Mouse (Mus musculus): ENCODE measurements around the gene Npas3.
A peak's percentile ranks its signal among the peaks of the same experiment; 100 is the strongest.

Npas3 gene

DNA sequence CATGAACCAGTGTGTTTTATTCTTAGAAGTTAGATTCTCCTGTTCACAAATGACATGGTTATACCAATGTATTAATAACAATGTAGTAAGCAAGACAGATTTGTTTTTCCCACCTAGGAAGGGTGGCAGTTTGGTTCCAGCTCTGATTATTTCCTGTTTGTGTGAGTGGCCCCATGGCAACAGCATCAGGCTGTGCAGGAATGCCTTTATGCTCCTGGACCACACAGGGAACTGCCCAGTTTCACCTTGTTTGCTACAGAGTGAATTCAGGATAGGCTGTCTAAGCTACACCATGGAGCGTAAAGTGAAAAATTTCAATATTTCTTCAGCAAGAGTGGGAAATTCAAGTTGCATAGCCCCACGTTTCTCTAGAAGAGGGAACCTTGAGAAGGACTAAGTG lies 162.2 kb downstream of the Npas3 start:
- DNase-seq (ENCODE audit: low spot score in 2 of 2), result no peak

DNA sequence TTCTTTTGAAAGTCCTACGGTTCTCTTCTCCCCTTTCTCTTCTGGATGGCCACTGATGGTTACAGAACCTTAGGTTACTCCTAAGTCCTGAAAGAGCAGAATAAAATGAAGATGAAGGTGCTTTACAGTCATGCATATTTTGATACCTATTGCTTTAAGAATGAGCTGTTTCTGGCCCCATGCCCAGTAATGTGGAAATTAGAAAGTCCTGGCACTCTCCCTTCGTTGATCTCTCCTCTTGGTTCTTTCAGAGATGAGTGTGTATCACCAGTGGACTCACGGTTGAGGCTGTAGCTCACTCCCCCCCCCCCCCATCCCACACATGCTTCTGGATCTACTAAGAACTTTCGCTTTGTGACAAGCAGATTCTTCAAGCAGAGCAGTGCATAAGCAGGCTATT lies 167.6 kb downstream of the Npas3 start:
- DNase-seq (ENCODE audit: low spot score in 2 of 2), result no peak

DNA sequence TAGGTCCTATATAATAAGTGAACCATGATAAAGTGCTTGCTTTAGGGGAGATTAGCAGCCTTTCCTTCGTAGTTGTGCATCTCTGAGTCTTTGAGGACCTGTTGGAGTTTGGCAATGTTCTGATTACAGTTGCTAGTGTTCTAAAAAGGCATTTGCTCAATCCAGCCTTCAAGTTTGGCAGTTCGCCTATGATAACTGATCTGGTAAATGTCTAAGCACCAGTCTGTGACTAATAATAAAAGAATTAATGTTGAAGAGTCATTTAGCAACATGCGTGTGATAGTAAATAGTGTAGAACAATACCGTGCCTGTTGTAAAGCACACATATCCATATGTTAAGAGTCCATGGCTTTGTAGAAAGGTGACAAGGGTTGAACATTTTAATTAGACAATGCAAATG lies 173.2 kb downstream of the Npas3 start:
- DNase-seq (ENCODE audit: low spot score in 2 of 2), result no peak

DNA sequence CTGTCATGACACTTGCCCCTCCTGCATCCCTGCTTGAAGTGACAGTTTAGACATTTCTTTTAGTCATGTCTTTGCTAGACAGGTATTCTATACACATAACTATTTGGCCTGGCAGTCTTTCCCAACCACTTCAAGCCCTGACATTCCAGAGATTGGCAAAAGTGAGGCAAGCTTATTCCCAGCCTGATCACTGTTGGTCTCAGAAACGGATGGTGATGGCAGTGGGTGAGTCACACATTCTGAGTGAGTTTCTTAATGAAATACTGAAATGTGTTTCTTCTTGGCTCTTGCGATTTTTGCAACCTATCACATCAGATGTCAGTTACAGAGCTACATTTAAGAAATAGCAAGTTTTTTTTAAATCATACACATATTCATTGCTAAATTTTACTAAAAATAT lies 175.2 kb downstream of the Npas3 start:
- DNase-seq (ENCODE audit: low spot score in 2 of 2), result no peak

DNA sequence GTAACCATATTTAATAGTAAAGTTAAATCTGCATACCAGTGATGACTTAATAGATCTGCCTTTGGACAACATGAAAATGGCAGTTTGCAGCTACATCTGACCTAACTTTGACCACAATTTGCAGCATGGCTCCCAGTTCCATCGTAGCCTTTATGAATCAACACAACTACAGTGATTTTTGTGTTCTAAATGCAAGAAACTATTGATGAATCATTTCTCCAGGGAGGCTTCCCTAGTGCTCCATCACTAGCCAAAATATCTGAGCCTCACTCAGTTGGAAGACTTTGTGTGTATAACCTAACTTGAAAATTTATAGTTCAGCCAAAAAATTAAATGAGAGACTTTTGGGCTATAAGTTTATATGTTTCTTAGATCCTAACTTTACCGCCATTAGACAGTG lies 177.5 kb downstream of the Npas3 start:
- no peak for DNase-seq (ENCODE audit: low spot score in 2 of 2)

DNA sequence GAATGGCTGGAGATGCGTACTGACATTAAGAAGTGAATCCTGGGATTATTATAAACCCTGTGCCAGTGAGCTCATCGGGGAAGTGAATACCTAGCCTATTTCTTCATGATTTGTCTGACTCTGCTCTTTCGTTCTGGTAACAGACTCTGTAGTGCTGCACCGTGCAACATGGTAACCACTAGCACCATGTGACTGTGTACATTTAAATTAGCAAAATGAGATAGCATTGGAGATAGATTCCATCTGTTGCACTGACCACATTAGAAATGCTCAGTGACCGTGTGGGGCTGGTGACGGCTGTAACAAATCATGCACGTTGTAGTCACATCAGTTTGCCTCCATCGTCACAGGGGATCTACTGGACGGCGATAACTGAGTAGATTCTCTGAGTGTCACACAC lies 178.7 kb downstream of the Npas3 start:
- no peak for DNase-seq (ENCODE audit: low spot score in 2 of 2)

DNA sequence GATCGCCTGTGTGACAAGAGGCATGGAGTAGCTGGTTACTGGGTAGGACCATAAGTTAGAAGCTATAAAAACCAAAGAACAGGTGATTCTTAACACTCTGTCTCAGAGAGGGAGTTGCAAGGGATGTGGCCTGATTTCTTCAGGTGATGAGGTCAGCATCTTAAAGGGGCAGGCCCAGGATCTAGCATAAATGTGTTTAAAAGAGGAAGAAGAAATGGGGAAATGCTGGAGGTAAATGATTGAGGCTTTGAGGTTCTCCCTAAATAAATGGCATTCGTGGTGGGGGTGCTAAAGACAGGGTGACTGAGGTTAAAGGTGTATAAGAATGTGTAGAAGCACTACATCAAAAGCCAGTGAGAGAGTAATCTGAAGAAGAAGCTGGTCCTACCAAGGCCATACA lies 193.6 kb downstream of the Npas3 start:
- no peak for DNase-seq (ENCODE audit: low spot score in 2 of 2)

DNA sequence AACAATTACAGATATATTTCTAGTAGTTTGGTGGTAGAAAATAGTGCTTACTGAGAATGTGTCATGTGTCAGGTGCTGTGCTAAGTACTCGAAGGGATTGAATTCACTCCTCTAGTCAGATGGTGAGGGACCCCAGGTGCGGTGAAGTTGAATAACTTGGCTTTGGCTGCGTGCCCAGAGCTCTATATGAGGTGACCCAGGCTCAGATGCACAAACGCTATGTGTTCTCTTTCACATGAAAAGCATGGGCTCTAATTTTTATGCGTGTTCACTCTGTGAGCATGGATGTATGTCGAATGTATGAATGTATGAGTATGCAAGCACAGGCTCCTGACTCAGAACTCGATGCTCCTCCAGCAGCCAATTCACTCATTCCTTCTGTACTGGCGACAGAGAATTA lies 199.0 kb downstream of the Npas3 start:
- DNase-seq (ENCODE audit: low spot score in 2 of 2), result no peak

DNA sequence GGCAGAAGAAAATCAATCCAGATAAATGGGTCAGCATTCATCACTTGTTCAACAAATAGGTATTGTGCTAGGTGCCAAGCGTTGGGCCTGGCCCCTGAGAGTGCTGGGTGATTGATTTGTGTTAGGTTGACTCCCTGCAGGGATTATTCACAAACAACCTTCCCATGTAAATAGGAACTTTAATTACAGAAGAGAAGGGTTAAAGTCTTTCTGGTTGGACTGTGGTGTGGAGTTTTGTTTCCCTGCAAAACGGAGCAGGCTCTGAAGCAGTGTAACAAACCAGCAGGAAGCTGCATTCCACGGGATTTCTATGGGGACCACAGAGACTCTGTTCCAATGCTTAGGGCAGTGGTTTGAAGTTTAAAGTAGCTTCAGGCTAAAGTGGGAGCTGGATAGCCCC lies 199.6 kb downstream of the Npas3 start:
- DNase-seq (ENCODE audit: low spot score in 2 of 2), result peak; percentile 27 to 31

DNA sequence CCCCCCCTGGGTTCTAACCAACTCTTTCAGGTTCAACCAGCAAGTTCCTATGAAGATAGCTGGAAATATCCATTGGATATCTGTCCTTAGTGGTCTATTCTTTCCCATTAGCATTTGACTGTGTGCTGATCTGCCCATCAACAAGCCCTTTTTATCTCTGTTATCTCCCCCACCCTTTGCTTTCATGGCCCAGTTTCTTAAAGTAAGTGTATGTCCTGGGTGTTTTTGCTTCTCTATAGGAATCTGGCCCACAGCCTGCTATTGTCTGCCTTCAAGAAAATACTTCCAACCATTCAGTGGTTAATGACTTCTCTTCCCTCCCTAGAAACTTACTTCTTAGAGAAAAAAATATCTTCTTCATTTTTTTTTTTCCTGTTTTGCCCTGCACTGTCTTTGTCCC lies 219.1 kb downstream of the Npas3 start:
- no peak for DNase-seq (ENCODE audit: low spot score in 2 of 2)

DNA sequence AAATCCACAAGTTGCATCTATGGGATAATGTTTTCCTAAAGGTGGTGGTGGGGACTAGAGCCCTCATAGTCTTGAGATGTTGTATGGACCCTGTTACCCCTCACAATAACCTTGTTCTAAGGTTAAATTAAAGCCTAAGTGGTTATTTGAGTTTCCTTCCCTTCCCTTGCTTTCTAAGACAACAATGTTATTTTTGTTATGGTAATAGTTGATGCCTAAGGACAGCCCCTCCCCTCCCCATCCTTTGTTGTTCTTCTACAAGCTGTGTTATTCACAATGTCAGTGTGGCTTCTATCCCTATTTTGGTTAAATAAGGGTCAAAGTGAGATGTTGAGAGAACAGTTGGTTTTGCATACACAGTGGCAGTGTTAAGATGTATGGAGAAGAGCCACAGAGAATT lies 226.0 kb downstream of the Npas3 start:
- DNase-seq (ENCODE audit: low spot score in 2 of 2), result no peak

DNA sequence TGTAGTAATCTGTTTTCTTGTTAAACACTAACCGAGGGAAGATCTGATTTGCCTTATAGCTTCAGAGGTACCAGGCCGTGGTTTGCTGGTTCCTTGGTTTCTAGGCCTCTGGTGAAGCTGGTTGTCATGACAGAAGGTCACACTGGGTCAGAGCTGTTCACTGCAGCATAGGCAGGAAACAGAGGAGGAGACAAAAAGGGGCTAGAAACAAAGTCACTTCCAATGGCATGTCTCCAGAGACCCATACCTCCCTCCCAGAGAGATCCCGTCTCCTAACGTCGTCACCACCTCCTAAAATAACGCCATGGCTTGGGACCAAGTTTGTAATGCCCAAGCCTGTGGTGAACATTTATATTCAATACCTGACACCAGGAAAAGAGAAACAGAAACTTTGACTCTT lies 236.4 kb downstream of the Npas3 start:
- no peak for DNase-seq (ENCODE audit: low spot score in 2 of 2)

DNA sequence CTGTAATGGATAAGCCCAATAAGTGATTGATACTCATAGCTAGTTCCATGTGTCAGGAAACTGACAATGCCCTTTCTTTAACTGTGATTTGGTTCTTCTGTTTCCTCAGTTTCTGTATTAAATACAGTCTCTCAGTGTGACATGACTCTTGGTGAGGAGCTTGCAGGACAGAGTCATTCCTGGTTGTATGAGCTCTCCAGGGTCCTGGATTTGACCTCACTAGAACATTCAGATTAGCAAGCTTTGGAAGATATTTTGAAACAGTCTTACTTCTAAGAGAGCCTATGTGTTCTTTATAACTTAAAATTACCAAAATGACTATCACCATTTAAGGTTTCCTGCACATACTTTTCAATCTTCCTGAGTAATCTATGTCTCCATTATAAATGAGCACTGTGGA lies 247.9 kb downstream of the Npas3 start:
- no peak for DNase-seq (ENCODE audit: low spot score in 2 of 2)

DNA sequence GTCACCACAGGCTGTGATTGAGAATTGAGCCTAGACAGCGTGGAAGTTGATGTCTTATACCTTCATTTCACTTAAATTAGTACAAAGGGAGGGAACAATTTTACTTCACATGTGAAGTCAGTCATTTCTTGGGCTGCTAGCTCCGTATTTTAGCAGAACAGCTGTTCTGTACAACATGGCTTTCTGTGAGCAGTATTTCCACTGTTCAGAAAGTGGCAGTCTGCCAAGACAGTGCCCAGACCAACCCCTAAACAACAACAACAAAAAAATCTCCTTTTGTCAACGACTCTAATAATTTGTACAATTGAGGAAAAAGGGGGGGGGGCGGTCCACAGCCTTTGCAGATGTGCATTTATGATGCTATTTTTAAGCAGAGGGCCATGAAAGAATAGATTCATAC lies 266.4 kb downstream of the Npas3 start:
- DNase-seq (ENCODE audit: low spot score in 2 of 2), result peak; percentile 39

DNA sequence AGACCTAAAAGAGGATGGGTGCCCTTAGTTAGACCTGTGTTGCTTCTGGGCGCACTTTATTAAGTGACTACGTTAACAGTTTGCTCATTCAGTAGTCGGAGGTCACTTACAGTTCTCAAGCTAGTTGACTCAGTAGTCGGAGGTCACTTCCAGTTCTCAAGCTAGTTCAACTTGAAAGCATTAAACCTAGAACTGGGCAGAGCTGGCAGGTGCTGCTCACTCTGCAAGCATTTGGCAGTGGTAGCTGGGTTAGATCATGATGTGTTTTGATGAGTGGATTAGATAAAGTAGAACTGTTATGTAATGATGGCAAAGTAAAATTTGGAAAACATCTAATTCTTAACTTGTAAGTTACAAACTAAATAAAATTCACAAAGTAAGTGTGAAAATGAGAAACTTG lies 271.1 kb downstream of the Npas3 start:
- no peak for DNase-seq (ENCODE audit: low spot score in 2 of 2)

DNA sequence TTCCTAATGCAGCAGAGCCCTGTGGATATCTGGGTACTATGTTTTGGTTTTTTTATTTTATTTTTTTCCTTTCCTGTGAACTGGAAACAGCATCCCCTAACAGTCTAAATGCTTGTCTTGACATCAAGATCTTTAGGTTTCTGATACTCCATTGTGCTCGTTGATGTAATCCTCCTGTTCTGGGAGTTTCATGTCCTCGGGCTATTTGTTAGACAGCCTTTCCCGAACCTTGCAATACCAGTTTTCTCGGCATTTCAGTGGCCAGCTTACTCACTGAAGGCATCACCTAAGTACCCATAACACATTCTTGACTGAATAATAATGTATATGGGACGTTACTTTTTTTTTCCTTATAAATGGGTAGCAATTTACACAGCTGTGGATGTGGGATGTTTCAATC lies 274.2 kb downstream of the Npas3 start:
- no peak for DNase-seq (ENCODE audit: low spot score in 2 of 2)

DNA sequence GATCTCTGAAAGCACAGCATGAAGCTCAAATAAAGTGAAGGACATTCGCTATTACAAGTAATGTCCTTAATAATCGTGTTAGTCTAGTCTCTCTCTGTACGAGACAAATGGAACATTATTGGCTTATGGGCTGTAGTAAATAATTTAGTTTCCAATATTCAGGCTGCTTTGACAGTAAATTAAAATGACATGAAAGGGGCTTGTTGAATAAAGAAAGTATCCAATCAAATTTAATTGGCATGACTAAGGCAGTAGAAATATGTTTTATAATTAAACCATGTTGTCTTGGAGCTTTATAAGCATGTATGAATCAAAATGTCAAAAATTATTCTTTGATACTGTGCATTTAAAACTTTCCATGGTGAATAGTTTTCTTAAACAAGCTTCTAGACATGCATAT lies 278.6 kb downstream of the Npas3 start:
- DNase-seq (ENCODE audit: low spot score in 2 of 2), result no peak

DNA sequence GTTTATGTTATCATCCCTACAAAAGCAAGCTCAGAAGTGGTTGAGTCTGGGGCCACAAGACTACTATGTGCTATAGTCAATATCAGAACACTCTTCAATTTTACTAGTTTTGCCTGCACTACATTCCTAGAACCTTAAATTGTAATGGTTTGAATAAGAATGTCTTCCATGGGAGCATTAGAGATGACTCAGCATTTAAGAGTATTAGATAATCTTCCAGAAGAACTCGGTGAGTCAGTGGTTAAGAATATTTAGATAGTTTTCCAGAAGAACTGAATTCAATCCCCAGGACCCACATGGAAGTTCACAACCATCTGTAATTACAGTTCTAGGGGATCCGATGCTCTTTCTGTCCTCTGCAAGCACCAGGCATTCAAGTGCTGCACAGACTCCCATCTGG lies 280.9 kb downstream of the Npas3 start:
- DNase-seq (ENCODE audit: low spot score in 2 of 2), result no peak

DNA sequence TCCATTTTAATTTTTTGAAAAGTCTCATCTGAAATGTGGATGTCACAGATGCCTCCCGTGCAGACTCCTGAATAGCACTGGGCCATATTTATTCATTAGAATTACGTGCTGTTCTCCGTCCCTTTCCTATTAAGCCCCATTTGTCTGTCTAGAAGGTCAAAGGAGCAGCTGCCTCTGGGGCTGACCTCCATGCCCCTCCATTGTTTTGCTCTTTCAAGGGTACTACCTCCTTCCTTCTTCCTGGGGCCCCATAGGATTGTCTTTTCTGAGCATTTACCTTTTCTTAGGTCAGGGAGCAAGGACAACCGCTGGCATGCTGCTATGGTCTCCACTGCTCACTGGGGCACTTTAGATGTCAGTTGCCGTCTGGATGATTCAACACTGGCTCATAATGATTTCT lies 288.3 kb downstream of the Npas3 start:
- DNase-seq (ENCODE audit: low spot score in 2 of 2), result no peak

DNA sequence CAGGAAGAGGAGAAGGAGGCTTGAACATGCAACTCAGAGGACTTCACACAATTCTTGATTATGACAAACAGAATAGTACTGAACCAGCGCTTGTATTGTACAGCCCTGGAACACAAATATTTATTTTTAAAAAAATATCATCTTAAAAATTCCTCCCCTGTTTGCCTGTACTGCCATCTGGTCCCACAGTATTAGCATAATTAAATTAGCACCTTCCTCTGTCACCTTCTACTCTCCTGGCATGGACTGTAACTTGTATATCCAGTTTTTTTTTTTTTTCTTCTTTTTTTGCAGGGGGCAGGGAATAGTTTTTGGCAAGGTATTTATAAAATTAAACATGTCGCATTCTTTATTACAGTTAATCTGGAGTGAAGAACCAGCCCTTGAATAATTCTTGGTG lies 307.9 kb downstream of the Npas3 start:
- DNase-seq (ENCODE audit: low spot score in 2 of 2), result no peak

DNA sequence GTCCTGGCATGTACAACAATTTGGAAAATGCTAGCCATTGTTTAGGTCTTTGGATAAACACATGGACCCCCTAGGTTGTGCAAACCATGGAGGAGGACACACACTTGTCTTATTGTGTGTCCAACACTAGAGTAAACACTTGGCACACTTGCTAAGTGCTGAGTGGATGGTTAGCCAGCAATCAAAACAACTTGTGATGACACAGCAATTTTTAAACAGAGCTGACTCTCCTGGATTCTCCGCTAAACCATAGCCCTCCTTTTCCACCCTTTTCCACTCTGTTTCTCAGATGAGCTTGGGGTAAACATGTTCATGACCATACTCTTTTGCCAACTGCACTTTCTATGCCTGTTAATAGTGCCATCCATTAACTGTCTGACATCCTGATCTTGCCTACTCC lies 309.8 kb downstream of the Npas3 start:
- no peak for DNase-seq (ENCODE audit: low spot score in 2 of 2)

DNA sequence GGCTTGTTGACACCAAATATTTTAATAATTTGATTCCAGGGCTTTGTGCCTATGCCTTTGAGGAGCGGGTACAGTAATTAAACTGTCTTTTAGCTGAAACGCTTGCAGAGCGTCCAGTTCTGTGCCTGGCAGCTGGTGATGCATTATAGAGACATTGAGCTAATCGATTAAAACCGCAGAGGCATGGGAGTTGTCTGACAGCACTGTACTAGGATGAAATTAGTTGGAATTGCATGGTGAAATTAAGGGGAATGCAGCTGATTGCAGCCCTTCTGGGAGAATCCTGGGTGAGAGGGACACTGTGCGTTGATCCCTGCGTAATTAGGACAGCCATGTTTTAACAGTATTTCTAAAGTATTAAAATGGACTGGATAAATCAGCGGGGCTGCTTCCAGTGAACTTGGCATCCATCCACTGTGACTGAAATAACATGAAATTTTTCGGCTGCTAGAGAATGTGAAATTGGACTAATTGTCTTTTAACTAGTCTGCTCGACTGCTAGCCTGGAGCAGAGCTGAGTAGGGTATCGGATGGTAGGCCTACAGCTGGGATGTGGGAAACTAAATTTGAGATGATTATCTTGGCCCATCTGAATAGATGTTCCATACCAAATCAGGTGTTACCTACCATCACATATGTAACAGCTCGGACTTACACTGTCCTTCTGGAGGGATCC lies 318.4 kb downstream of the Npas3 start:
- DNase-seq (ENCODE audit: low spot score in 2 of 2), result no peak

DNA sequence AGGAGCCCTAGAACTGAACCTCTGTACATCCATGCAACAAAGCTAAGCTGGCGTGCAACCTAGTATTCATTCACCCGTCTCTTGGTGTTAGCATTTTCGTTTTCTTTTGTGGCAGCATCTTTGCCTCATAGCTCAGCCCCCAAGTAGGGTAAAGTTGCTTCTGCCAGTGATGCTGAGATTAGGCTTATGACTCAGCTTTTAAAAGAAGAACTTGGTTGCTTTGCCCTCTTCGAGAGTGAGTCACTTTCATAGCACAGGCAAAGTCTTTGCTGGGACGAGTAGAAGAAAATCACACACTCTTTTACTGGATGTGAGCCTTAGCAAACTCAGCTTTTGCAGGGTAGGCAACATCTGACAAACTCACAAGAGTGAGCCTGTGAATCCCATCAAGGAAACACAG lies 332.7 kb downstream of the Npas3 start:
- no peak for DNase-seq (ENCODE audit: low spot score in 2 of 2)

DNA sequence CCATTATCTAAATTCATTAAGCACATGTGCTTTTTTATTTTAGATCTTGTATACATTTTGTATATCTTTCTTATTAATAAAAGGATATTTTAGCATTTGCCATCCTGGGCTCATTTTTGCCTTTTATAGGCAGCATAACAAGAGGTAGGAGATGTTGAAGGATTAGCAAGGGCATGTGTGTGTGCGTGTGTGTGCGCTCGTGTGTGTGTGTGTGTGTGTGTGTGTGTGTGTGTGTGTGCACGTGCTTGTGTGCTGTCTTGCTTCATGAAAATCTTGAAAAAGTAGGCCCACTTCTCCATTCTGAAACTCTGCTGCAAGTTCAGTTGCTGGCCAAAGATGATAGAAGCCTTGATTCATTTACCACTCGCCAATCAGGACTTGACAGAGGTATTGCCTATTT lies 338.8 kb downstream of the Npas3 start:
- DNase-seq (ENCODE audit: low spot score in 2 of 2), result no peak
